Mouse (Mus musculus) stomach, embryonic 15.5 days (tissue): ENCODE results near the gene Ttc34. TPM values are rescaled to one million over a fixed set of nuclear protein-coding genes. Genes with fewer than 3 reads are reported as not detected.

ENCODE experiments used
- ATAC-seq: fragments of 200-750 bp; cut with Nextera tagmentation; 2 replicates; pipeline ENCODE4 v1.8.0; 2017; ENCODE audit warnings: low read depth, moderate number of reproducible peaks, moderate TSS enrichment; ENCODE audit not compliant: insufficient read depth, low FRiP score
- H3K27ac ChIP-seq: fragments of 300-500 bp; sonication (generic); 2 replicates; pipeline ENCODE4 v1.5.1; 2015; ENCODE audit warnings: mild to moderate bottlenecking, inconsistent platforms
- H3K27me3 ChIP-seq: fragments of 300-500 bp; sonication (generic); replicated peaks from 2 replicates; pipeline ENCODE4 v1.6.1; 2015; ENCODE audit warnings: inconsistent platforms
- H3K36me3 ChIP-seq: fragments of 300-500 bp; sonication (generic); 2 replicates; pipeline ENCODE4 v1.6.1; 2015; ENCODE audit warnings: inconsistent platforms
- H3K4me1 ChIP-seq: fragments of 300-500 bp; sonication (generic); 2 replicates; pipeline ENCODE4 v1.6.1; 2015; ENCODE audit warnings: inconsistent platforms
- H3K4me2 ChIP-seq: fragments of 300-500 bp; sonication (generic); 2 replicates; pipeline ENCODE4 v1.6.1; 2015; ENCODE audit warnings: mild to moderate bottlenecking, inconsistent platforms
- H3K4me3 ChIP-seq: fragments of 300-500 bp; sonication (generic); replicated peaks from 2 replicates; pipeline ENCODE4 v1.5.1; 2015; ENCODE audit warnings: inconsistent platforms
- H3K9ac ChIP-seq: fragments of 300-500 bp; sonication (generic); 2 replicates; pipeline ENCODE4 v1.6.1; 2015; ENCODE audit warnings: inconsistent platforms
- H3K9me3 ChIP-seq: fragments of 300-500 bp; sonication (generic); 2 replicates; pipeline ENCODE4 v1.6.1; 2016; ENCODE audit warnings: inconsistent platforms
- WGBS: fragments of 180-500 bp; shearing (Covaris S2); methylation state at CpG from one replicate; pipeline ENCODE4 v1.1.7; 2015; 5-methylcytosine and 5-hydroxymethylcytosine counted together
- polyA plus RNA-seq: library from polyadenylated mRNA; unstranded; fragments of >200 nt; fragmentation: Nextera tagmentation; extraction: Ambion mirVana; gene quantifications from 2 replicates; pipeline ENCODE4 v1.2.1, GENCODE M21; 2015

Gene Ttc34
- polyA plus RNA-seq, 1 experiment from 2014 or later = 0.08 TPM

- Histone ChIP-seq H3K36me3 (no peaks in the 10 kb centered on the region), H3K4me2 (no peak overlapping the region), H3K4me1 (peaks cover 10% of the 10 kb centered on the region), H3K4me3 (no peak overlapping the region), H3K9me3 (no peaks in the 10 kb centered on the region), H3K27me3 (no peaks in the 10 kb centered on the region; the same call in 1 of the 2 replicates), H3K27ac (no peak overlapping the region), H3K9ac (no peak overlapping the region)
- 70% methylated on average over 5 of the region's 5 CpGs for WGBS
- no peak for ATAC-seq
These were observed 24.7 kb downstream of the Ttc34 start for GRCm38 (mm10) chr4:154861967-154862366.

- H3K4me3 ChIP-seq = no peak overlapping the region
- H3K27me3 ChIP-seq = no peaks in the 10 kb centered on the region
- H3K36me3 ChIP-seq = no peaks in the 10 kb centered on the region
- no peak overlapping the region for H3K27ac ChIP-seq
- no peak overlapping the region for H3K9ac ChIP-seq
- H3K9me3 ChIP-seq = no peaks in the 10 kb centered on the region
- 82% methylated on average over 3 of the region's 3 CpGs for WGBS
- peak overlapping the region; percentile 63; the same call in 1 of the 2 replicates for H3K4me2 ChIP-seq
- H3K4me1 ChIP-seq = peaks cover 10% of the 10 kb centered on the region
- no peak for ATAC-seq
These were observed 26.2 kb downstream of the Ttc34 start for GRCm38 (mm10) chr4:154863436-154863935.

GRCm38 (mm10) chr4:154864271-154864771, 27.1 kb downstream of the Ttc34 start:
- peak; percentile 90 for ATAC-seq
- no peak overlapping the region for H3K9ac ChIP-seq
- no peaks in the 10 kb centered on the region for H3K36me3 ChIP-seq
- H3K4me2 ChIP-seq = peak overlapping the region; percentile 63
- WGBS = 2% methylated on average over 18 of the region's 18 CpGs
- H3K27ac ChIP-seq = peak overlapping the region; percentile 75
- peaks cover 10% of the 10 kb centered on the region for H3K4me1 ChIP-seq
- no peaks in the 10 kb centered on the region for H3K27me3 ChIP-seq
- H3K9me3 ChIP-seq = no peaks in the 10 kb centered on the region
- H3K4me3 ChIP-seq = peak overlapping the region; percentile 39

GRCm38 (mm10) chr4:154864961-154865760, 27.9 kb downstream of the Ttc34 start:
- Histone ChIP-seq H3K4me2 (peak overlapping the region; percentile 63), H3K9ac (no peak overlapping the region), H3K36me3 (no peaks in the 10 kb centered on the region), H3K27me3 (no peaks in the 10 kb centered on the region), H3K9me3 (no peaks in the 10 kb centered on the region), H3K4me1 (peaks cover 10% of the 10 kb centered on the region), H3K27ac (peak overlapping the region; percentile 75; the same call in 1 of the 2 replicates), H3K4me3 (peak overlapping the region; percentile 39; the same call in 1 of the 2 replicates)
- no peak for ATAC-seq
- WGBS = 79% methylated on average over 18 of the region's 18 CpGs

GRCm38 (mm10) chr4:154866391-154866790, 29.1 kb downstream of the Ttc34 start:
- no peak for ATAC-seq
- Histone ChIP-seq H3K4me1 (peaks cover 10% of the 10 kb centered on the region), H3K9ac (no peak overlapping the region), H3K27me3 (no peaks in the 10 kb centered on the region), H3K27ac (no peak overlapping the region), H3K4me2 (no peak overlapping the region), H3K4me3 (no peak overlapping the region), H3K36me3 (no peaks in the 10 kb centered on the region), H3K9me3 (no peaks in the 10 kb centered on the region)
- WGBS = 79% methylated on average over 5 of the region's 5 CpGs

GRCm38 (mm10) chr4:154867257-154867656, 30.0 kb downstream of the Ttc34 start:
- peaks cover 10% of the 10 kb centered on the region for H3K4me1 ChIP-seq
- ATAC-seq = no peak
- H3K4me3 ChIP-seq = no peak overlapping the region
- H3K27ac ChIP-seq = no peak overlapping the region
- H3K9ac ChIP-seq = no peak overlapping the region
- 76% methylated on average over 6 of the region's 6 CpGs for WGBS
- no peak overlapping the region for H3K4me2 ChIP-seq
- peaks cover 4% of the 10 kb centered on the region; the same call in 1 of the 2 replicates for H3K27me3 ChIP-seq
- no peaks in the 10 kb centered on the region for H3K9me3 ChIP-seq
- no peaks in the 10 kb centered on the region for H3K36me3 ChIP-seq

- 80% methylated on average over 7 of the region's 7 CpGs for WGBS
- H3K4me3 ChIP-seq = no peak within 1 kb of the TSS
- no peaks in the 10 kb centered on the region for H3K9me3 ChIP-seq
- peaks cover 10% of the 10 kb centered on the region for H3K4me1 ChIP-seq
- H3K4me2 ChIP-seq = no peak within 1 kb of the TSS
- no peaks in the 10 kb centered on the region for H3K36me3 ChIP-seq
- peaks cover 4% of the 10 kb centered on the region for H3K27me3 ChIP-seq
- no peak for ATAC-seq
- no peak within 1 kb of the TSS for H3K27ac ChIP-seq
- H3K9ac ChIP-seq = no peak within 1 kb of the TSS
These were observed 32.2 kb downstream of the Ttc34 start, which contains the start of gene Mmel1 for GRCm38 (mm10) chr4:154869440-154869839. Gene Mmel1 (plus strand): TSS chr4:154869585.

GRCm38 (mm10) chr4:154870721-154871120, 33.5 kb downstream of the Ttc34 start:
- H3K4me2 ChIP-seq = no peak overlapping the region
- 80% methylated on average over 4 of the region's 4 CpGs for WGBS
- no peak overlapping the region for H3K9ac ChIP-seq
- no peaks in the 10 kb centered on the region for H3K9me3 ChIP-seq
- no peaks in the 10 kb centered on the region for H3K36me3 ChIP-seq
- no peak overlapping the region for H3K4me3 ChIP-seq
- H3K27ac ChIP-seq = no peak overlapping the region
- H3K4me1 ChIP-seq = no peaks in the 10 kb centered on the region
- H3K27me3 ChIP-seq = peaks cover 4% of the 10 kb centered on the region
- ATAC-seq = no peak

GRCm38 (mm10) chr4:154871757-154872251, 34.5 kb downstream of the Ttc34 start:
- H3K27ac ChIP-seq = no peak overlapping the region
- 9% methylated on average over 13 of the region's 13 CpGs for WGBS
- no peak overlapping the region for H3K4me2 ChIP-seq
- H3K9ac ChIP-seq = no peak overlapping the region
- no peaks in the 10 kb centered on the region for H3K36me3 ChIP-seq
- H3K27me3 ChIP-seq = peaks cover 4% of the 10 kb centered on the region
- no peak overlapping the region for H3K4me3 ChIP-seq
- no peaks in the 10 kb centered on the region for H3K9me3 ChIP-seq
- H3K4me1 ChIP-seq = no peaks in the 10 kb centered on the region
- peak; percentile 43; the same call in 1 of the 2 replicates for ATAC-seq

- Histone ChIP-seq H3K4me1 (0 out of 2 replicates have a peak, but pooled peaks cover under 1% of the 10 kb centered on the region), H3K36me3 (no peaks in the 10 kb centered on the region), H3K4me3 (no peak overlapping the region), H3K9me3 (no peaks in the 10 kb centered on the region), H3K4me2 (no peak overlapping the region), H3K9ac (no peak overlapping the region), H3K27me3 (peaks cover 4% of the 10 kb centered on the region), H3K27ac (no peak overlapping the region)
- ATAC-seq = no peak
- 68% methylated on average over 6 of the region's 6 CpGs for WGBS
These were observed 35.9 kb downstream of the Ttc34 start for GRCm38 (mm10) chr4:154873186-154873585.

GRCm38 (mm10) chr4:154877864-154878548, 40.7 kb downstream of the Ttc34 start:
- Histone ChIP-seq H3K4me3 (peak overlapping the region; percentile 36), H3K4me2 (peak overlapping the region; percentile 57), H3K9me3 (no peaks in the 10 kb centered on the region), H3K9ac (no peak overlapping the region), H3K36me3 (no peaks in the 10 kb centered on the region), H3K27me3 (no peaks in the 10 kb centered on the region; the same call in 1 of the 2 replicates), H3K4me1 (0 out of 2 replicates have a peak, but pooled peaks cover 6% of the 10 kb centered on the region), H3K27ac (peak overlapping the region; percentile 84)
- 8% methylated on average over 18 of the region's 18 CpGs for WGBS
- ATAC-seq = peak; percentile 94
